Mouse (Mus musculus) ES-E14 (cell line): ENCODE data around the gene Pigq. TPM values are rescaled to one million over a fixed set of nuclear protein-coding genes. Genes with fewer than 3 reads are reported as not detected.

Experiments used
- DNase-seq: peaks from one replicate; pipeline ENCODE4 v3.0.0-alpha.2; 2013; ENCODE audit warnings: low read depth, low spot score
- H3K27ac ChIP-seq: 2 replicates; pipeline ENCODE4 v1.5.1; 2012; ENCODE audit warnings: low read depth, mild to moderate bottlenecking, low read length, moderate library complexity, mixed read lengths; ENCODE audit not compliant: poor library complexity, insufficient read depth, severe bottlenecking
- H3K36me3 ChIP-seq: 2 replicates; pipeline ENCODE4 v1.6.1; 2012; ENCODE audit warnings: mild to moderate bottlenecking, low read length, moderate library complexity, mixed read lengths; ENCODE audit not compliant: control insufficient read depth, poor library complexity, insufficient read depth, severe bottlenecking
- H3K4me1 ChIP-seq, 2 experiments: fragments of 150-350 bp in 1 of 2; sonication (generic) in 1 of 2; 2 replicates each; pipeline ENCODE4 v1.6.1; 2012; ENCODE audit warnings: low read length in 2 of 2, mild to moderate bottlenecking in 1 of 2, mixed read lengths in 1 of 2; ENCODE audit not compliant: control insufficient read depth in 2 of 2, insufficient read depth in 2 of 2, poor library complexity in 1 of 2
- H3K4me3 ChIP-seq, 2 experiments: fragments of 150-350 bp in 1 of 2; sonication (generic) in 1 of 2; 2 replicates each; pipeline ENCODE4 v1.5.1; 2012; ENCODE audit warnings: low read length in 2 of 2, low read depth in 1 of 2, mild to moderate bottlenecking in 1 of 2, mixed read lengths in 1 of 2; ENCODE audit not compliant: insufficient read depth in 1 of 2, poor library complexity in 1 of 2, severe bottlenecking in 1 of 2
- H3K9ac ChIP-seq: 2 replicates; pipeline ENCODE4 v1.6.1; 2012; ENCODE audit warnings: low read depth, mild to moderate bottlenecking, low read length, mixed read lengths; ENCODE audit not compliant: poor library complexity, insufficient read depth, severe bottlenecking
- H3K9me3 ChIP-seq: fragments of 150-350 bp; sonication (generic); 2 replicates; pipeline ENCODE4 v1.6.1; 2012; ENCODE audit warnings: low read depth, mild to moderate bottlenecking, low read length; ENCODE audit not compliant: control insufficient read depth, insufficient read depth
- CHD2 ChIP-seq: IDR thresholded peaks from 2 replicates; pipeline ENCODE4 v1.6.1; 2014; ENCODE audit warnings: mild to moderate bottlenecking, low read depth, low read length, inconsistent platforms
- HCFC1 ChIP-seq: IDR thresholded peaks from 2 replicates; pipeline ENCODE4 v1.6.1; 2012; ENCODE audit warnings: low read length, inconsistent platforms, borderline replicate concordance; ENCODE audit not compliant: insufficient read depth
- MAFK ChIP-seq: IDR thresholded peaks from 2 replicates; pipeline ENCODE4 v1.6.1; 2014; ENCODE audit warnings: mild to moderate bottlenecking, low read depth, low read length, inconsistent platforms; ENCODE audit not compliant: insufficient read depth
- ZC3H11A ChIP-seq: IDR thresholded peaks from 2 replicates; pipeline ENCODE4 v1.6.1; 2012; ENCODE audit warnings: low read depth, mild to moderate bottlenecking, inconsistent platforms, low read length, borderline replicate concordance
- ZNF384 ChIP-seq: IDR thresholded peaks from 2 replicates; pipeline ENCODE4 v1.6.1; 2012; ENCODE audit warnings: low read depth, low read length, inconsistent platforms
- in situ Hi-C, 2 experiments: fragments of 600-800 bp; cut with MboI; formaldehyde crosslinking; loops; one replicate each; pipeline ENCODE4 v1.15.1; 2025; ENCODE audit warnings: low sequenced_read_pairs in 2 of 2, inconsistent platforms in 1 of 2; ENCODE audit not compliant: unreplicated experiment in 2 of 2
- total RNA-seq: library from RNA; depleted of rRNA; stranded (reverse); fragments of 300-350 nt; gene quantifications from 2 replicates; pipeline ENCODE4 v1.2.3, GENCODE M21; 2012

Gene Pigq
- total RNA-seq, 1 experiment, result 44.4 TPM

DNA sequence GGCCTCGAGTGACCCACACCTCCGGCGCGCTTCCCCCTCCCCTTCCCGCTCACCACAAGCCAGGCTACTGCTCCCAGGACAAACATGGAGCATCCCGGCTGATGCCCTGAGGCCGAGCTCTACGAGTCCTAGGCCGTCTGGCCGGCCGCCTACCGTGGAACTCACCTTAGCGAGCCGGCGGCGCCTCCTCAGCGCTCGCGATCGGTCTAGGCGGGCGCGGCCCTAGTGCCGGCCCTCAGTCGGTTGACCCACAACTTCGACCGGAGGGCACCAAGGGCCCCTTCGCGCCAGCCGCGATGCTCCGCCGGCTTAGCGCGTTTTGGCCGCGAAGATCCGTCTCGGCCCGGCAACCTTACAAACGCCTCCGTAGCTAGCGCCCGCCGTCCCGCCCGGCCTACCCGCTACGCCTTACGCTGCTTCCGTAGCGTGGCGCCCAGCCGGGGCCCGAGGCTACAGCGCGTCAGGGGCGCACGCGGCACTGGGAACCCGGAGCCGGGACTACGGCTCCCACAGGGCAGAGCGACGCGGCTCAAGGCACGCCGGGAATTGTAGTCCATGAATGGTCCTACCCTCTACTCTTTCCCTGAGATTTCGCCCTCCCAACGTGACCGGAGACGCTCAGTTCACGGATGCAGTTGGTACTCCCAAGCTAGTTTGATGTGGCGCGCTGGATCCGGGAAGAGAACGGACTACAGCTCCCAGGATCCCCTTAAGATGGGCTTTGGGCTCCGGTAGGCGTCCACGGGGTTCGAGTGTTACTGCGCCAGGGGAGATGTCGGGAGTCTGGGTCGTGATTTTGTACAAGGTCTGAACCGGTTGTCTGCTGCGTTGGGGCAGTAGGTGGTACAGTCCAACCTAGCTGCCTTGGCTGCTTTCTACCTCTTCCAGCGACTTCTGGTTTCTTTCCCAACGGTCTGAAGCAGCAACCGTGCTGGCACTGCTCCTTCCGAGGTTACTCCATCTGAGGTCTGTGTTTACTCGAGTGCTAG, 40.9 kb upstream of the Pigq start, which contains the start of gene Capn15:
Gene Capn15, minus strand, starts transcription at position 491 of the 989 bp plus-strand sequence.
- Histone ChIP-seq H3K4me1 (peaks cover 1 to 5% of the 10 kb centered on the region in 2 experiments; a peak in 1 of 4 replicates), H3K27ac (peak within 1 kb of the TSS; percentile 45; the same call in 1 of the 2 replicates), H3K9ac (peak within 1 kb of the TSS; percentile 84), H3K4me3 (peak within 1 kb of the TSS; percentile 82 to 87), H3K9me3 (no peaks in the 10 kb centered on the region), H3K36me3 (peaks cover 7% of the 10 kb centered on the region; the same call in 1 of the 2 replicates)
- in situ Hi-C loops, result no loop called here
- TF ChIP-seq MAFK (no peak), CHD2 (peak; percentile 42; the same call in 1 of the 2 replicates), ZC3H11A (no peak), HCFC1 (peak; percentile 97), ZNF384 (no peak)
- DNase-seq, result peak; percentile 98

DNA sequence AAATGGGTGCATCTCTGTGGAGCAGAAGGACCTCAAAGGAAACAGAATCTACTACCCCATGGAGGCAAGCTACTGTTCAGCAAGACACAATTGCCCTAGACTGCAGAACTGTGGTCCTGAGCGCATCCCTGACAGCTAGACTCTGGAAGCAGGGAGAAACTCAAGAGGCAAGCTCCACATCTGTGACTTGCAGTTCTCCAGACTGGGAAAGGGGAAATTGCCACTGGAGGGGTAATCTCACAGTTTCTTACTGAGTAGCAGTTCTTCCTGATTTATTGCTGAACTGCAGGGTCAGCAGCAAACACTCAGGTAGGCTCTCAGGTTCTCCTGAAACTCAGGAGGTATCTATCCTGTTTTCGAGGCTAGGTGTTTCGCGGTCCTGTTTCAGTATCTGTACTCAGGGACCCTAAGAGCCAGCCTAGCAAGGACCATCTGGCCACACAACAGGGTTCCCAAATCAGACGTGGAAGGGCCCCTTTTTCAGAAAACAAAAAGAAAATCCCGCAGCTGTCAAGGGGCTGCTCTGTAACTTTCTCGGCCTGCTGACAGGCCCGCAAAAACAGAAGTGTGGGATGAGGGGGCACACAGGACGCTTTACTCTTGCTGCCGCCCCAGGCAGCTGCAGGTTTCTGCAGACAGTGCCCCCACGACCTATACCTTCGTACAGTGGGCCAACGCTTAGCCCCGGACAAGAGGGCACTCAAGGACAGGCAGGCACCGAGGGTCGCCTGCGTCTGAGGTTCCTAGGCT, 40.0 kb upstream of the Pigq start:
- DNase-seq, result no peak
- TF ChIP-seq CHD2, result no peak
- no peak for TF ChIP-seq ZC3H11A
- TF ChIP-seq MAFK, result no peak
- no peak for TF ChIP-seq HCFC1
- TF ChIP-seq ZNF384, result no peak
- peaks cover 5% of the 10 kb centered on the region in 2 experiments; a peak in 2 of 4 replicates for H3K4me1 ChIP-seq
- no peaks in the 10 kb centered on the region for H3K9me3 ChIP-seq
- peaks cover 3% of the 10 kb centered on the region; the same call in 1 of the 2 replicates for H3K36me3 ChIP-seq
- in situ Hi-C loops, result no loop called here
- peak overlapping the region; percentile 61 to 82 for H3K4me3 ChIP-seq
- peak overlapping the region; percentile 84 for H3K9ac ChIP-seq
- H3K27ac ChIP-seq, result no peak overlapping the region

DNA sequence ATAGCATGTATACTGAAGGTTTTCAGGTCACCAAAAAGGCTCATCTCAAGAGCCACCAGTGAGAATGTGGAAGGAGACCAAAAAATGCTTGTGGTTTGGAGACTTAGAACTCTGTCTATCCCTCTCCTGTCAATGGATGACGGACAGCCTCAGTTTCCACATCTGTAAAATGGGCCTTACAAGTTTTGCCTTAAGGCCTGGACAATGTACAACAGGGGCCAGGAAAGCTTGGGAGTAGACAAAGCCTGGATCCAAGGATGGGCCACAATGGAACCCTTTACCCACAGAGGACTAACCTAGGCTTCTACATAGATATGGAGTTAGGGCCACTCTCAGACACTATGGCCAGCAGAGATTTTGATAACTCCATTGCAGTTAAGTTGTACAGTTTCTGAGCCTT, 39.3 kb upstream of the Pigq start:
- DNase-seq, result no peak
- Histone ChIP-seq H3K27ac (no peak overlapping the region), H3K36me3 (no peaks in the 10 kb centered on the region), H3K4me1 (peaks cover 5% of the 10 kb centered on the region in 2 experiments; a peak in 2 of 4 replicates), H3K9ac (no peak overlapping the region; the same call in 1 of the 2 replicates), H3K9me3 (no peaks in the 10 kb centered on the region), H3K4me3 (no peak overlapping the region)
- TF ChIP-seq HCFC1 (no peak), ZNF384 (no peak), CHD2 (no peak), ZC3H11A (no peak), MAFK (no peak)
- in situ Hi-C loops, result no loop called here

DNA sequence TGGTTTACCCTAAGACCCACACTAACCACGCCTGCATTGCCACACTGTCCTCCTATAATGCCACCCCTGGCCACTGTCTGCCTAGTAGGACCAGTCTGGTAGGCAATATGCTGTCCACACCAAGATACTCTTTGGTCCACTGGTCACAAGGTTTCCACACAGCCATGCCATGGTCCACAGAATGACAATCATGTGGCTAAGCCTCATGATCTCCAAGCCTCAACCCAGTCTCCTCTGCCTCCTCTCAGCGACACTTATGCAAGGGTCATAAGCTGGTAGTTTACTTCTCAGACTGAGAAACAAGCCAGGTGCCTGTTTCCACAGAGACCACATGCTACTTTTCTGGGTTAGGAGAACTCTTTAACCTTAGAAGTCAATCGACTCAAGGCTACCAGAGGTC, 38.2 kb upstream of the Pigq start:
- H3K9me3 ChIP-seq, result no peaks in the 10 kb centered on the region
- in situ Hi-C loops, result no loop called here
- TF ChIP-seq HCFC1 (no peak), ZNF384 (no peak), CHD2 (no peak), ZC3H11A (no peak), MAFK (no peak)
- no peak overlapping the region for H3K4me3 ChIP-seq
- peaks cover 5% of the 10 kb centered on the region in 2 experiments; a peak in 2 of 4 replicates for H3K4me1 ChIP-seq
- no peak for DNase-seq
- H3K36me3 ChIP-seq, result no peaks in the 10 kb centered on the region
- H3K27ac ChIP-seq, result no peak overlapping the region
- no peak overlapping the region for H3K9ac ChIP-seq
